Mouse (Mus musculus) hematopoietic multipotent progenitor cell, adult 10-12 weeks (in vitro differentiated cells): ENCODE data around the gene Olfr1287. TPM values are rescaled to one million over a fixed set of nuclear protein-coding genes. Genes with fewer than 3 reads are reported as not detected.

Experiments used
- polyA plus RNA-seq: library from polyadenylated mRNA; stranded (reverse); fragments of >175 nt; gene quantifications from 2 replicates; pipeline ENCODE4 v1.2.3, GENCODE M21; 2012; ENCODE audit warnings: low replicate concordance

The Olfr1287 gene
- 0.21 TPM in 1 of 2 replicates, not detected in the other for polyA plus RNA-seq

DNA sequence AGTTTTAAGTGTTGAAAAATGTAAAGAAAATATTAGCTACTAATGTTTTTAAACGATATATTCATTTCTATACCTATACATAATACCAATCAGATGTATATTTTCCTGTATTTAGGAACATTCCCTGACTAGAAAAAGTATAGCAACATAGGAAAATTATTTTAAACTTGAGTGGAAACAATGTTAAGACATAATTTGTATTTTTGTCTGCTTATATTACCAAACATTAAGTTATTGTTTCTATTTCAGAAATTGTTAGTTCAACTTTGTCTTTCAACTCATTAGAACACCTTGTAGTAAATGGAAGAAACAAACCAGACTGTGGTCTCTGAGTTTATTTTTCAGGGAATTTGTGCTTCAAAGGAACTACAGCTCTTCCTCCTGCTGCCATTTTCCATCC, at the start of gene Olfr1287:
TSS of gene Olfr1287 (plus strand) at position 301 of the 400 bp plus-strand sequence.

DNA sequence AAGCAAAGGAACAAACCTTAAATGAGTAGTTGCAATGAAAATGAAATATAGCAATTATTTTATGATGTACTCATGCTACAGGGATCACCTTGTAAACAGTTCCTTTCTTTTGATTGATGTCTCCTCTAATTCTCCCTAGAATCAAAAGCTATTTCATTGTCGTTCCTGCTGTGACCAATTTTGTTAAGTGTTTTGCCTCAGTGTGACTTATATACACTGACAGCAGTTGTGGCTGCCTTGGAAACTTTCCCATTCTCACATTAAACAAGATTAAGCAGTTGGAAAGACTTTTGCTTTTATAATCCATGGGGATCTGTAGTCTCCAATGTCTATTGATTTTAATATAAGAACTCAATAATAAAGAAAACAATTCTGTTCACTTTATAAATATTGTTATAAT, 26.0 kb upstream of the Olfr1287 start, which contains the start of gene Olfr1286:
TSS of gene Olfr1286 (minus strand) at position 185 of the 400 bp plus-strand sequence.

DNA sequence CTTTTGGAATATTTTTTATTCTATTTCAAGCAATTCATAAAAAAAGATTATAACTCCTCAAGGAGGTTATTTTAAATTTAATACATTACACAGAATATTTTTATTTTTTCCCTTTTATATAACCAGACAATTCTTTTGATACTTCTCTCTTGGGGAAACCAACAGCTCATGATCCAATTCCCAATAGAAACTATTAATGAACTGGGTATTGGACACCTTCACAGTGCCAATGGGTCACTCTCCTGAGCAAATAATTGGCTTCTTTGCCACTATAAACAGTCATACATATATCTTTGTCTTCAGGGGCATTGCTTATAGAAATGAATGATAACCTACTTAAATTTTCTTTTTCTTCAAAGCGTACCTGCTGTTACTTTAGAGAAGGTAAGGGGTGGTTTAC, 24.9 kb downstream of the Olfr1287 start, which contains the start of gene Olfr1288:
TSS of gene Olfr1288 (plus strand) at position 301 of the 400 bp plus-strand sequence.

DNA sequence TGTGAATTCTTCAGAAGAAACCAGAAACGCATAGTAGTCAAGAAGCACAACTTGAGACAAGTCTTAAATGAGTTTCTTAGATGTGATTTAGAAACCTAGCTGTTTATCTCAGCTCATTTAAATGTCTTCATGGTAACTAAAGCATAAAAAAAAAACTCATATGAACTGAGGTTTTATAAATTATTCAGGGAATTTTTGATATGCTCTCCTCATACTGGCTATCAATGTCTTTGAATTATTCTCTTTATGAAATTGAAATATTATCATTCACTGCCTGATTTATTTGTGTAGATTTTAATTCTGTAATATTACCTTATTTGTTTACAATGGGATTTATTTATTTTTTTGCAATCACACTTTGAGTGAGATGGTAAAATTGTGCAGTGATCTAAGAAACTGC, 31.6 kb downstream of the Olfr1287 start, which contains the start of gene Olfr1289:
TSS of gene Olfr1289 (plus strand) at position 301 of the 400 bp plus-strand sequence.

DNA sequence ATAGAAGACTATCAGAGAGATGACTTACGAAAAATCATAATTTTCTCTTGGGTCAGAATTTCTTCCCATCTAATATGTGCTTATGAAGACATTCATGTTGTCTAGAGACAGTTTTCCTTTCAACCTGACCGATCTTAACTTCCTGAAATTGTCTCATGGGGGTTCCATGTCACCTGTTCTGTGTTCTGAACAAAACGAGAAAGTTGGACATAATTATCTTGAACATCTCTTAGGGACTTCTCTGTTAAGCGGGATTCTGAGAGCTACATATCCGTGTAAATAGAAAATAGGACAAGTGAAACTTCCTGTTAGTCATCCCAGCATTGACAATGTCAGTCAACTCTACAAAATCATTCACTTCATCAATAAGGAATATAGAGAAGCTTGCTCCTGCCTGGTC, 44.8 kb downstream of the Olfr1287 start, which contains the start of gene Olfr1290:
TSS of gene Olfr1290 (minus strand) at position 101 of the 400 bp plus-strand sequence.

DNA sequence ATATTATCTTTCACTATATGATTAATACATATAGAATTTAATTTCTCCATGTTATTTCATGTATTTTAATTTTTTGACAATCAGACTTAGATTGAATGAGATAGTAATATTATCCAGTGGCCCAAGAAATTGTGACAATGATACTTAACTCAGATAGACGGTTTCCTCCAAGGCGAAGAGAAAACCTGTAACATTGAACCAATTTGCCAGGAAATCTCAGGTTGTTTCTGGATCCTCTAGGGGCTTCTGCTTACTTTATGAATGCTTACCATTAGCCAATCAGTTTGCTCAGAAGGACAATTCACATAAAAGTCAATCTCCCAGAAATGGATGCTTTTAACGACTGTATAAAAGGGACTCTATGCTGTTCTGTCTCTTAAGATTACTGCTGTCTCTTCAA, 47.9 kb downstream of the Olfr1287 start, which contains the start of gene Olfr1291-ps1:
TSS of gene Olfr1291-ps1 (plus strand) at position 301 of the 400 bp plus-strand sequence.

Other genes starting within 250 kb of the Olfr1287 start
- not detected in 2 replicates for gene 4930430A15Rik, start 219.5 kb upstream of the Olfr1287 start, polyA plus RNA-seq
- gene Olfr1275, start 213.9 kb upstream of the Olfr1287 start, polyA plus RNA-seq: 0.14 TPM in 1 of 2 replicates, not detected in the other
- gene Olfr1276, start 194.6 kb upstream of the Olfr1287 start, polyA plus RNA-seq: not detected in 2 replicates
- gene Olfr1277, start 175.0 kb upstream of the Olfr1287 start, polyA plus RNA-seq: not detected in 2 replicates
- not detected in 2 replicates for gene Olfr1278, start 159.0 kb upstream of the Olfr1287 start, polyA plus RNA-seq
- gene Olfr1279, start 148.5 kb upstream of the Olfr1287 start, polyA plus RNA-seq: not detected in 2 replicates
- gene Olfr1280, start 135.1 kb upstream of the Olfr1287 start, polyA plus RNA-seq: not detected in 2 replicates
- gene Olfr1281, start 122.6 kb upstream of the Olfr1287 start, polyA plus RNA-seq: not detected in 2 replicates
- gene Olfr1282, start 113.1 kb upstream of the Olfr1287 start, polyA plus RNA-seq: not detected in 2 replicates
- gene Olfr1283, start 82.4 kb upstream of the Olfr1287 start, polyA plus RNA-seq: not detected in 2 replicates
- gene Olfr1284, start 73.6 kb upstream of the Olfr1287 start, polyA plus RNA-seq: not detected in 2 replicates
- not detected in 2 replicates for gene Olfr1286, start 26.0 kb upstream of the Olfr1287 start, polyA plus RNA-seq
- not detected in 2 replicates for gene Olfr1288, start 25.0 kb downstream of the Olfr1287 start, polyA plus RNA-seq
- not detected in 2 replicates for gene Olfr1289, start 31.7 kb downstream of the Olfr1287 start, polyA plus RNA-seq
- gene Olfr1290, start 44.7 kb downstream of the Olfr1287 start, polyA plus RNA-seq: not detected in 2 replicates
- gene Olfr1291-ps1, start 48.0 kb downstream of the Olfr1287 start, polyA plus RNA-seq: not detected in 2 replicates
- not detected in 2 replicates for gene Olfr1293-ps, start 76.1 kb downstream of the Olfr1287 start, polyA plus RNA-seq
- gene Olfr1294, start 91.1 kb downstream of the Olfr1287 start, polyA plus RNA-seq: not detected in 2 replicates
- gene Olfr1295, start 120.5 kb downstream of the Olfr1287 start, polyA plus RNA-seq: not detected in 2 replicates
- not detected in 2 replicates for gene Olfr1297, start 177.4 kb downstream of the Olfr1287 start, polyA plus RNA-seq
- not detected in 2 replicates for gene Olfr1298, start 200.1 kb downstream of the Olfr1287 start, polyA plus RNA-seq
- not detected in 2 replicates for gene Olfr1299, start 212.3 kb downstream of the Olfr1287 start, polyA plus RNA-seq